8 mouse cellular contexts compared by ENCODE assay signal in genomic region chr14:8135130-8135529, GRCm38 (mm10). TPM values are rescaled to one million over a fixed set of nuclear protein-coding genes. Genes with fewer than 3 reads are reported as not detected.
DNase-seq lines count a peak whose midpoint lies in the region; ATAC-seq lines count a peak whose summit lies in the region.

No protein-coding gene starts in this region.

- DNase-seq in frontal cortex, postnatal 36 days (ENCODE audit: low spot score in 2 of 2), result peak; percentile 48 to 75
- DNase-seq in frontal cortex, postnatal 10 days (ENCODE audit: low spot score in 2 of 2), result no peak
- peak; percentile 45 to 55 for DNase-seq in right cerebral cortex, adult 2 months (ENCODE audit: low spot score in 2 of 2)
- DNase-seq in right cerebral cortex, postnatal 14 days, result no peak
- DNase-seq in left cerebral cortex, adult 9 months (ENCODE audit: low spot score in 2 of 2), result peak; percentile 59 to 78
- DNase-seq in urinary bladder, postnatal 14 days (ENCODE audit: low spot score), result no peak
- no peak for DNase-seq in retina, embryonic 14.5 days (ENCODE audit: low spot score)

- ATAC-seq in monocyte, adult 5-6 weeks (replicated peaks; ENCODE audit: insufficient number of reproducible peaks, low FRiP score, low TSS enrichment, poor library complexity, severe bottlenecking), result no peak

RNA-seq across cellular contexts. Expression of gene Pxk, which starts 37.1 kb away (rescaled TPM):
- 39.4 to 49.1 TPM (median 39.6 TPM) in 3 replicates for total RNA-seq in monocyte, adult 5-6 weeks (2017)

RNA-seq across cellular contexts. Expression of gene Pdhb, which starts 37.7 kb away (rescaled TPM):
- total RNA-seq in monocyte, adult 5-6 weeks (2017), result 102 to 144 TPM (median 122 TPM) in 3 replicates

RNA-seq across cellular contexts. Expression of gene Rpp14, which starts 55.0 kb away (rescaled TPM):
- total RNA-seq in monocyte, adult 5-6 weeks (2017), result 12.5 to 30.2 TPM (median 29.2 TPM) in 3 replicates

Comparison
In these comparisons a context has a peak if more than half of its experiments do, and no peak if none do; other contexts are left out.
1. DNase-seq: peak in frontal cortex, postnatal 36 days (2 of 2), right cerebral cortex, adult 2 months (2 of 2) and left cerebral cortex, adult 9 months (2 of 2); none in frontal cortex, postnatal 10 days (0 of 2), right cerebral cortex, postnatal 14 days (single experiment), urinary bladder, postnatal 14 days (single experiment) and retina, embryonic 14.5 days (single experiment).